Mouse (Mus musculus) E14TG2a.4 (cell line): ENCODE measurements around the gene Cdh8.

Experiments used
- CTCF ChIP-seq: conservative IDR thresholded peaks from 2 replicates; pipeline ENCODE4 v1.5.1; 2014; ENCODE audit warnings: low read length
- NANOG ChIP-seq: IDR thresholded peaks from 2 replicates; pipeline ENCODE4 v1.6.1; 2014; ENCODE audit warnings: borderline replicate concordance, low read length, mixed read lengths
- POU5F1 ChIP-seq: IDR thresholded peaks from 2 replicates; pipeline ENCODE4 v1.6.1; 2014; ENCODE audit warnings: low read length, borderline replicate concordance

- TF ChIP-seq CTCF: no peak
- no peak for TF ChIP-seq NANOG
- TF ChIP-seq POU5F1: no peak
Measured at GRCm38 (mm10) chr8:99353923-99354322, 62.3 kb downstream of the Cdh8 start.
